Mouse (Mus musculus): ENCODE measurements around the gene Kcnj14. TPM values are rescaled to one million over a fixed set of nuclear protein-coding genes. Genes with fewer than 3 reads are reported as not detected.

Gene Kcnj14
- total RNA-seq (2021), result under 1 TPM; 0.45 to 0.53 TPM
- long read RNA-seq, experiment 1, result 0 reads
- long read RNA-seq, experiment 2, partial matches to known transcripts, result 2 of 2 reads
- long read RNA-seq, experiment 2, other reads (novel, unspliced or antisense), result 0 of 2 reads

DNA sequence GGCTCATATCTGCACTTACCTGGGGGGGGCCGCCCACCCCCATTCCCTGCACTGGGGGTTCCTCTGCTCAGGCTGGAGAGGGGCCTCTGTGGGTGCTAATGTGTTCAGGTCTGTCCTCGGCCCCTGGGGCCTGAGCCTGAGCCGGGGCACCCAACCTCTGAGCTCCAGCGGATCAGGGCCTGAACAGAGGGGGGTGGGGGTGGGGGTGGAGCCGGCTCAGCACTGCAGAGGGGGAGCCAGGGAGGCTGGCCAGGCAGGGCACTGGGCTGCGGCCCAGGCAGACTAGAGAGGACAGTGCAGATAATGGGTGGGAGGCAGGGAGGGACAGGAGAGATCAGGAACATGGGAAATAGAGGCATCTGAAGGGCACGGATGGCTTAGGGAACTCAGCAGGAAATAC, at the start of gene Kcnj14:
TSS of gene Kcnj14 (minus strand) at position 185 of the 400 bp plus-strand sequence.
- DNase-seq (ENCODE audit: low spot score in 2 of 2), result no peak

GRCm38 (mm10) chr7:45873061-45873947, 48.7 kb upstream of the Kcnj14 start:
- DNase-seq (ENCODE audit: low spot score in 2 of 2), result peak; percentile 33 to 53

- peak; percentile 79 to 82 for DNase-seq (ENCODE audit: low spot score in 2 of 2)
These were observed 48.0 kb upstream of the Kcnj14 start, which contains the start of gene Kdelr1 for GRCm38 (mm10) chr7:45872624-45873023. Kdelr1 (plus strand) TSS chr7:45872772.

- DNase-seq (ENCODE audit: low spot score in 2 of 2), result no peak
These were observed 45.9 kb upstream of the Kcnj14 start for GRCm38 (mm10) chr7:45870282-45871058.

GRCm38 (mm10) chr7:45869787-45870186, 45.2 kb upstream of the Kcnj14 start:
- DNase-seq (ENCODE audit: low spot score in 2 of 2), result no peak

DNA sequence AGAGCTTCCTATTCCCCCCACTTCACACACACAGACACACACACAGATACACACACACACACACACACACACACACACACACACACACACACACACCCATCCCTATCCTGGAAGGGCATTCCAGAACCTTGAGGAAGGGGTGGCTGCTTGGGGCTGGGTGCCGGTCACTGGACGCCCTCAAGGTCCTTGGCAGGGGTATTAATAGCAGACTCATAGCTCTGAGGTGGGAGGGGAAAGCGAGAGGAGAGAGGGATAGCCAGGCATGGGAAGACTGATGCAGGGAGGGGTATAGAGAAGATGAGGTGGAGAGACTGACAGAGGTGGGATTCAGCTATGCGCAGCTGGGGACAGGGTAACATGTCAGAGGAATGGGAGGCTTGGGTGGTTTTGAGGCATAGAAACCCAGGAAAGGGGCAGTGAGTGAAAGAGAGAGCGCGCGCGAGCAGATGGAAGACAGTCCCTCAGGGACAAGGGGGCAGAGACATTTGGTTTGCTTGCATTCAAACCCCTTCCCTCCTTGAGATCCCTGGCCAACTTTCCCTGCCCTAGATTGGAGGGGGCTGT, 44.6 kb upstream of the Kcnj14 start:
- DNase-seq (ENCODE audit: low spot score in 2 of 2), result peak in 1 of 2 experiments; percentile 16

- DNase-seq (ENCODE audit: low spot score in 2 of 2), result no peak
These were observed 43.3 kb upstream of the Kcnj14 start for GRCm38 (mm10) chr7:45867871-45868270.

- peak; percentile 86 to 91 for DNase-seq (ENCODE audit: low spot score in 2 of 2)
These were observed 41.6 kb upstream of the Kcnj14 start for GRCm38 (mm10) chr7:45865925-45866910.

- no peak for DNase-seq (ENCODE audit: low spot score in 2 of 2)
These were observed 39.9 kb upstream of the Kcnj14 start for GRCm38 (mm10) chr7:45864435-45864834.

- DNase-seq (ENCODE audit: low spot score in 2 of 2), result no peak
These were observed 38.2 kb upstream of the Kcnj14 start for GRCm38 (mm10) chr7:45862804-45863203.

DNA sequence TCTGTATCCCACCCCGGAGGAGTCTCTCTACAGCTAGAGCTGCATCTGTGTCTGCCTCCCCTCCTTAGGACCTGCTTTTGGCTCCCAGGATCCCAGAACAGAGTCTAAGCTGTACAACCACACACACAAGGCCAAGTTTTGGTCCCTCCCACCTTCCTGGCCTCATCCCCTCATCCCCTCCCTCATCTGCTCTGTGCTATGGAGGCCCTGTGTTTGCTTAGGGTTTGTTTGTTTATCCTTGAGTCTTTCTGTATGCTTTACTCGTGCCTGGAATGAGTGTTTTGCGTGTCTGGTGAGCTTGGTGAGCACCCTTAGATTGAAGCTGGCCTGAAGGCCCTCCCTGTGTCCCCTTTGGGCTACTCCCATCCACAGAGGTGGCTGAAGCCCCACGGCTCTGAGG, 34.4 kb upstream of the Kcnj14 start:
- no peak for DNase-seq (ENCODE audit: low spot score in 2 of 2)

- DNase-seq (ENCODE audit: low spot score in 2 of 2), result no peak
These were observed 32.6 kb upstream of the Kcnj14 start for GRCm38 (mm10) chr7:45856950-45857901.

DNA sequence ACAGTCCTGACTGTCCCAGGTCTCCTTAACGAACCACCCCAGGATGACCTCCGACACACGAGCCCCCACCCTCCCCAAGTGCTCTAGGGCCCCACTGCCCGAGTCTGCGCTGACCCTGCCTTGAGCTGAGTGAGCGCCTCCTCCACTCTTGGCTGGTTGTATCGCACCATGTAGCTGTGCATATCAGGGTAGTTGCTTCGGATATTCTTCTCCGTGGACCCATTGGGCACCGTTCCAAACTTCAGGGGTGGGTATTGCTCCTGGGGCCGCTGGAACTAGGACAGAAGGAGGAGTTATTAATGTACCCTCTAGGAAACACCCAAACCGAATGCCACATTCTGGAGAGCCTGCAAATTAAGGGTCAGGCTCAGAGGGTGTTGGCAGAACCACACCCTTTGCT, 28.5 kb upstream of the Kcnj14 start:
- no peak for DNase-seq (ENCODE audit: low spot score in 2 of 2)

DNA sequence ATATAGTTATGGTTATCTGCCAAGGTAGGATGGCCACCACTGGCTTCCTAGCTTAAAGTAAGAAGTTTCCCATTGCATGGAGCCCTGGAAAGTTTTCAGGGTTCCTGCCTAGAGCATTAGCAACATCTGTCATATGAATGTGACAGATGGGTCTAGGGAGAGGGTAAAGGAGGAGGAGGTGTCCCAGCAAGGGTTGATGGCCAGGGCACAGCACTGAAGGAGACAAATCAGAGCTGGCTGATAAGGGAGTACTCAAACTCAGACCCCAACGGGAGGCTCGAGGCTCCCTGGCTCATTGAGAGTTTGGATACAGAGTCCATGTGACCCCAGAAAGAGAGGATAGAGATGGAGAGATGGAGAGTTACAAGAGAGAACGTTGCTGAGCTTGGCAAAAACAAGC, 26.1 kb upstream of the Kcnj14 start:
- no peak for DNase-seq (ENCODE audit: low spot score in 2 of 2)

- DNase-seq (ENCODE audit: low spot score in 2 of 2), result no peak
These were observed 24.0 kb upstream of the Kcnj14 start for GRCm38 (mm10) chr7:45848447-45849027.

- DNase-seq (ENCODE audit: low spot score in 2 of 2), result no peak
These were observed 18.6 kb upstream of the Kcnj14 start for GRCm38 (mm10) chr7:45842950-45843744.

DNA sequence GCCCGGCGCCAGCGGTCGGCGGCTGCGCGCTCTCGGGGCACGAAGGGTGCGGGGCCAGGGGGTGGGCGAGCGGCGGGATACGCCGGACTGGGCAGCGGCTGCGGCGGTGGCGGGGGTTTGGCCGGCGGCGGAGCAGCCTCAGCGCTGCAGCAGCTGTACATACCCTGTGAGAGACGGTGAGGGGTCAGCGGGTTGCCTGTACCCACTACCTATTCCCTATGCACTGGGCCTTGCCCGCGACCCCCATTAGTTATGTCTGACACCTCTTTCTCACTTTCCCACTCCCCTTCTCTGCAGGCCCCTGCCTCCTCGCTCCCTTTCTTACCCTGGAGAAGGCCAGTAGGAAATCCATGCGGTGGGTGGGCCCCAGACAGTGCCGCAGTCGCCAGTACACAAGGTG, 9.3 kb upstream of the Kcnj14 start:
- DNase-seq (ENCODE audit: low spot score in 2 of 2), result no peak
